Mouse (Mus musculus) heart, postnatal 14 days (tissue): ENCODE data around the gene Rpl21. TPM values are rescaled to one million over a fixed set of nuclear protein-coding genes. Genes with fewer than 3 reads are reported as not detected.

Experiments
- DNase-seq, 2 experiments: peaks; one replicate each; pipeline ENCODE4 v3.0.0; 2021 to 2022
- intact Hi-C: fragments of 180-260 bp; cut with DNase I; formaldehyde crosslinking; loops from one replicate; pipeline ENCODE4 v1.15.1; 2025
- total RNA-seq, 2 experiments: library from RNA; stranded (reverse); gene quantifications; 2 replicates each; pipeline ENCODE4 v1.2.3; 2021

The Rpl21 gene
- total RNA-seq, 2 experiments from 2014 or later: 122 to 126 TPM

DNA sequence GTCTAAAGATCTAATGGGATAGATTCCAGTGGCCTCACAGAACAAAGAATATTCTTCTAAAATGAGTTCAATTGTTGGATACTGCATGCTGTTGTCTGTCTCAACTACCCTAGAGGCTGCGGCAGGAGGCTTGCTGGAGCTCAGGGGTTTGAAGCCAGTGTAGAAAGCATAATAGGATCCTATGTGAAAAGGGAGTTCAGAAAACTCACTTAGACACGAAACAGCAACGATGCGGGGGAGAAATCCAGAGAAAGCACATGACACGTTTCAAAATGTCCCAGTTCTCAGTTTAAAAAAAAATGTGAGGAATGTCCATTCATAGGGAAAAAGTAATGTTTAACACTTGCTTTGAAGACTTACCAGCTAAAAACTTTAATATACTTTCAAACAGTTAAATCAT is 9.7 kb upstream of the Rpl21 start:
- intact Hi-C loops: no loop called here
- no peak for DNase-seq

DNA sequence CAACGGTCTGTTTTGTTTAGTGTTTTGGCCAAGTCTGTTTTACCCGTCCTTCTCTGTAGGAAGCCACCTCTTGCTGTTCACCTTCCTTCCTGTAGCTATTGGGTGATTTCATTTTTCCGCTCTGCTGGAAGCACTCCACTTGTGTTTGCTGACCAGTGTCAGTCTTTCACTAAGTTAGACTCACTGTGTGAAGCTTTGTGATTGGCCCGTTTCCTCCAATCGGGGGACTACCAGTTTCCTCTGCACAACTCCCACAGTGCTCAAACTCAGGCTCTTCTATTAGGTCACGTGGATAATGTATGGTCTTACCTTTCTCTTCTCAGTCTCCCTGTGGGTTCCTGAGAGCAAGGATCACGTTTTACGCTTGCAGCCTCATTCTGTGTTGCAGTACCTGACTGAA is 3.2 kb upstream of the Rpl21 start:
- DNase-seq: no peak
- intact Hi-C loops: no loop called here

- DNase-seq: no peak
- intact Hi-C loops: loop anchor here (2.0 to 5.0 kb wide), 2 partner anchors 38 to 125 kb away; partner anchors contain the start of gene Usp12
Measured at GRCm38 (mm10) chr5:146832435-146832768, 288 bp upstream of the Rpl21 start.

DNA sequence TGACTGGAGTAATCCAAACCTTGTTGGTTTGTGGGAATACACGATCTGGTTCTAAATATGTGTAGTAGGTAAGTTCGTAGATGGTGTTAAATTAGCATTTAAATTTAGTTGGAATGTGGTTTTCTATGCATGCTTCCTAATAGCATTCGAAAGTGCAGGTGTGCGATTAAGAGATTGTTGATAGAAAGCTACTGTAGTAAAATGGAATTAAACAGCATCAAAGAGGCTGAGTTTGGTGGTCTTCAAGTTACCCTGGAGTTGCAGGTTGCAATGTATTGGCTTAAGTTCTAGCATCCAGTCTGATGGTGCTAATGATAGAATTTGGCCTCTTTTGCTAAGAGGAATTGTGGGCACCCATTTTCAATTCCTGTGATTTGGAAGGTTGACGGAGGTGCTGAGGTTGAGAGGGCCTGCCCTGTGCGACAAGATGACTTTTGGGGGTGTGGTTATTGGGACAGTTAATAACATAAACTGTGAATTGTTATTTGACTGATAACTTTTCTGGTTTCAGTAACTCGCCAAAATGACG is 1.0 kb downstream of the Rpl21 start:
- intact Hi-C loops: loop anchor here (2.0 to 5.0 kb wide), 2 partner anchors 39 to 126 kb away; partner anchors contain the start of gene Usp12
- DNase-seq: no peak

DNA sequence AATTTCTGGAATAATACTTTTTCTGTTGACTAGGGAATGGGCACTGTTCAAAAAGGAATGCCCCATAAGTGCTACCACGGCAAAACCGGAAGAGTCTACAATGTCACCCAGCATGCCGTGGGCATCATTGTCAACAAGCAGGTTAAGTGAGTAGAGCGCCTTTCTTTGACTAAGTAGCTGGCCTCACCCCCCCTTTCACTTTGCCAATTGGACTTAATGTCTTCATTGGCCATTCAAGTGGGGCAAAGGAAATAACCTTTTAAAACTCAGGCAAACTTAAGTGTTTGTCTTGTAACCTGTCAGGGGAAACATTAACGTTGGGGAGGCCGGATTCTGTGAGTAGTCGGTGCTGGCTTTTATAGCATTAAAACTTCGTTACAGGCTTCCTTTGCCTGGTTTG is 2.3 kb downstream of the Rpl21 start:
- DNase-seq: no peak
- intact Hi-C loops: loop anchor here (5.0 kb wide), 1 partner anchor 128 kb away; no protein-coding TSS in a partner anchor

DNA sequence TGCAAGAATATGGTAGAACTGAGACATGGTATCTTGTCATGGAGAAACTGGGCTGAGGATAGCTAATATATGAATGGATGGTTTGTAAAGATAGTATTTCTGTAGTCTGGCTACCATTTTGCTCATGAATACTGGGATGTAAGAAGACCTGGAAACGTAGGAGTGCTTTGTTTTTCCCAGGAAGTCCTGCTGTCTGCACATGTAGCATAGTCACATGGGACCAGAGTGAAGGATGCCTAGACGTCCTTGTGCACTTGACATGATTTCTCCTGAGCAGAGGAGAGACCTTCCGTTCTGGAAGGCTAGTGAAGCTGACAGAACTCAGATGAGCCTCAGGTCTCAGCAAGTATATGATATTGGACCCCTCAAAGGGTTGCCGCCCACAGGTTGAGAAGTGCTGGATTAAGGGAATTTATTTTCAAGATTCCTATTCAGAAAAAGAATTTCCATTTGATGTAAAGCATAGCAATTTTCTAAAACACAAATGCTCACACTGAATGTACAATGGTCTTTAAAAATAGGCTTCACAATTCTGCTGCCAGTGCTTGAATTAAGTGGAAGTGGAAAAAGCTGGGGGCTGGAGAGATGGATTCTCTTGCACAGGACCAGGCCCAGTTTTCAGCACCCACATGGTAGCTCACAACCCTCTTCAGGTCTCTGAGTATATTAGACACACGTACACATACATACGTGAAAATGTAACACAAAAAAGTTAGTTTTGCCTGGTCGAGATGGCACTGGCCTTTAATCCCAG is 5.5 kb downstream of the Rpl21 start:
- intact Hi-C loops: no loop called here
- no peak for DNase-seq

GRCm38 (mm10) chr5:146838836-146839648 is 6.4 kb downstream of the Rpl21 start:
- intact Hi-C loops: no loop called here
- DNase-seq: no peak

DNA sequence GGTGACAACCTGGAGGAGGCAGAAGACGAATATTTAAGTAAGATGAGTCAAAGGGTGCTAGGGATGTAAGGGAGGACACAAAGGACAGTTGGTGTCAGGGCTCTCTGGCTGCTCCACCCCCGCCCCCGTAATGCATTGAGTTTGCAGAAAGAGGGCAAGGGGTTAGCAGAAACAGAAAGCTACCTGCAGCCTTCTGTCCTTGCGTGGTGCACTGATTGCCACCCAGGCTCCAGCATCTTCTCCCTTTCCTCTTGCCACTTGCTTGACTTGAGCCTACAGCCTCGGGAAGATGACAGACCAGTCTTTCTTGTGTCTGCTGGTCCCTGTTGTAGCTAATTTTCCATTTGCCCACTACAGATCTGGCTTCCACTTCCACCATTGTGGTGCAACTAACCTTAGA is 7.1 kb downstream of the Rpl21 start:
- DNase-seq: no peak
- intact Hi-C loops: no loop called here

DNA sequence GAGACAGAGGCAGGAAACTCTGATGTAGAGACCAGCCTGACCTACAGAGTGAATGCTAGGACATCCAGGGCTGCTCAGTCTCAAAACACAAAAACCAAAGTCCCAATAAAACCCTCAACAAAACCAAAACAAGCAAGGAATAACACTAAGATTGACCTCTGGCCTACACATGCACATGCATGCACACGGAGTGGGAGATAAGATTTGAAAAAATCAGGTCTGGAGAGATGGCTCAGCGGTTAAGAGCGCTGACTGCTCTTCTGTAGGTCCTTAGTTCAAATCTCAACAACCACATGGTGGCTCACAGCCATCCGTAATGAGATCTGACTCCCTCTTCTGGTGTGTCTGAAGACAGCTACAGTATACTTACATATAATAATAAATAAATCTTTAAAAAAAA is 7.7 kb downstream of the Rpl21 start:
- intact Hi-C loops: no loop called here
- no peak for DNase-seq

DNA sequence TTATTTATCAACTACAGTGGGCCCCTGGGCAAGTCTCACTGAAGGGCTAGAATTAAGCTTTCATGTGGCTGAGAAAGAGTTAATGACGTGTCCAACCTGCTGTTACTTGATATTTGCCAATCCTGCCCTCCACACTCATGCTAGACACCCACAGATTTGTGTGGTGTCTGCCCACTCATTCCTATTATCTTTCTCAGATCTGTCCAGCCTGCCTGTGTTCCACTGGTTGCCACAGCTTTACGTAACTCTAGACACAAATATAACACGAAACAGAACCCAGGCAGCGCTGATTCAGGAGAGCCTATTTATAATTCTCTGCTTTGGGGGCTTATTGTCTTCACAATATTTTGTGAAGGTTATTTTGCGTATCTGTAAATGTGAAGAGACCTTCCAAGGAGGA is 8.6 kb downstream of the Rpl21 start:
- intact Hi-C loops: no loop called here
- DNase-seq: no peak

DNA sequence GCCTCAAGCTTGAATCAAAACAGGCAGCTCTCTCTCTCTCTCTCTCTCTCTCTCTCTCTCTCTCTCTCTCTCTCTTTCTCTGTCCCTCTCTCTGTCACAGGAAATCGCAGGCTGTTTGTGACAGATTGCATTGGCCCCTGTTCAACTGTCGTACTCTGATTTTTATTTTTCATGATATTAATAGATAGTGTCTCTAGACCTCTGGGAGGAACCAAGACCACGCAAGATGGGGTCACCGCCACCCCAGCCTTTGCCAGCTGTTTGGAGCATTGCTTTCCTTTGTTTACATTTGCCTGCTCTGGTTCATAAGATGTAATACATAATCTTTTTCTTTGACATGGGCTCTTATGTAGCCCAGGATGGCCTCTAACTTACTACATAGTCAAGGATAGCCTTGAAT is 9.3 kb downstream of the Rpl21 start:
- intact Hi-C loops: no loop called here
- no peak for DNase-seq

DNA sequence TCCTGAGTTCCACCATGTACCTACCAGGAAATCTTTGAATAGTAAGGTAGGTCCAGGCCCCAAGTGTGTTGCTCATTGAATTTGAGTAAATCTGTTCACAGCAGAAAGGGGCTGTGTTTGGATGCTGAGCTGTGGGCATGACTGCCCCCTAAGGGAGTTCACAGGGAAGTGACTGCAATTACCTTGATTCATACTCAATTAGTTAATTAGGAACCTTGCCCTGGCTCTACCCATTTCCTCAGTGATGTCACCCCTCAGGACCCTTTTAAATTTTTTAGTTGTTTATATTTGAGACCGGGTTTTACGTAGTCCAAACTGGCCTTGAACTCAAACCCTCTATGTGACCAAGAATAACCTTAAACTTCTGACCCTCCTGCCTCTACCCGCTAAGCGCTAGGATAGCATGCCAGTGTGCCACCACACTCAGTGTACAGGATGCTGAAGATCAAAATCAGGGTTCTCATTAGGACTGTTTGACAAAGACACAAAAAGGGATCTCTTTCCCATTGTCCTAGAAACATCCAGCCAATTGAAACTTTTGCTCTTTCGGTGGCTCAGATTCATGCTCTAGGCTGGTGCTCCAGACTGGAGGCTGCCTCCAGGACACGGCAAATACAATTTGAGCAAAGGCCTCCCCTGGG is 11.7 kb downstream of the Rpl21 start:
- intact Hi-C loops: loop anchor here (2.0 kb wide), 1 partner anchor 60 kb away; no protein-coding TSS in a partner anchor

DNA sequence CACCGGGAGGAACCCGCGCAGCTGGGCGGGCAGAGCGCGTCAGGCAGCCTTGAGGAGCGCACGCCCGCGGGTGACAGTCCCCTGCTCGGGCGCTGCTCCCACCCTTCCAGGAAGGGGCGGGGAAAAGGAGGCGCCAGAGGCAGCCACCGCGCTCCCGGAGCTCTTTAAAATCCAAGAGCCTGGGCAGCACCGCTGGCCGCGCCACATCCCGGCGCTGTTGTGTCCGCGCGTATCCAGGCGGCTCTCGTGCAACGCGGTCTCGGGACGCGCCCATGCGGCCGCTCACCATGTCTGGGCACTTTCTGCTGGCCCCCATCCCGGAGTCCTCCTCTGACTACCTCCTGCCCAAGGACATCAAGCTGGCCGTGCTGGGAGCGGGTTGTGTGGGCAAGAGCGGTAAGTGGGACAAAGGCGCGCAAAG is 12.3 kb downstream of the Rpl21 start, which contains the start of gene Rasl11a:
TSS of gene Rasl11a (plus strand) at position 127 of the 421 bp plus-strand sequence.
- intact Hi-C loops: loop anchor here (2.0 kb wide), 1 partner anchor 60 kb away; no protein-coding TSS in a partner anchor
- peak; percentile 89 to 90 for DNase-seq

More for the DNA sequence above, 11.7 kb downstream of the Rpl21 start:
- DNase-seq: no peak

GRCm38 (mm10) chr5:146846489-146846888 is 13.8 kb downstream of the Rpl21 start:
- DNase-seq: no peak
- intact Hi-C loops: no loop called here

DNA sequence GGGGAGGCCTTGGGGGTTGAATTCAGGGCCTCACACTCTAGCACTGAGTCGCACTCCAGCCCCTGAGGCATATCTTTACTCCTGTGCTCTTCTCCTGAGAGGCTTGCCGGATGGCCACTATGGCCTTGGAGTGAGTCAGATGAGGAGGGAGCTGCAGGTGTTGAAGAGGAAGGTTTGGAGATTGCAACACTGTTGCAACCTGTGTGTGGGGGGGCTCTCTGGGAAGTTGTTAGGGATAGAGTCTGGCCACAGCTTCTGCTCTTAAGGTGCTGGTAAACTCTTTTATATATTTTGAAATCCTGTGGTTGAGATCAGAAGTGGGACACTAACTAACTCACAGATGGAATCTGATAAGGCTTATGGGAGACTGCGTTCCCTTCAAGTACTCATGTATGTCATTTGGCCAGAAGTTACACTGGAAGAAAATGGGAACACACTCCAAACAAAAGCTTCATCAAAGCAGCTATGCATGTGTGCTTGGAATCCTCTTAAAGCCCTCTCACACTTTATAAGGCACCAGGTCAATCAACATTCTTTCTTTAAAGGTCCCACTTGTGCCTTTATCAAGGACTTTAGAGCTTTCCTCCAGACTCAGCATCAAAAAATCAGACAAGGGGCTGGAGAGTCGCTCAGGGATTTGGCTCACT is 16.4 kb downstream of the Rpl21 start:
- DNase-seq: no peak
- intact Hi-C loops: no loop called here

- DNase-seq: no peak
- intact Hi-C loops: no loop called here
Measured at GRCm38 (mm10) chr5:146856106-146856505, 23.4 kb downstream of the Rpl21 start.

GRCm38 (mm10) chr5:146857620-146858019 is 24.9 kb downstream of the Rpl21 start:
- intact Hi-C loops: no loop called here
- no peak for DNase-seq

DNA sequence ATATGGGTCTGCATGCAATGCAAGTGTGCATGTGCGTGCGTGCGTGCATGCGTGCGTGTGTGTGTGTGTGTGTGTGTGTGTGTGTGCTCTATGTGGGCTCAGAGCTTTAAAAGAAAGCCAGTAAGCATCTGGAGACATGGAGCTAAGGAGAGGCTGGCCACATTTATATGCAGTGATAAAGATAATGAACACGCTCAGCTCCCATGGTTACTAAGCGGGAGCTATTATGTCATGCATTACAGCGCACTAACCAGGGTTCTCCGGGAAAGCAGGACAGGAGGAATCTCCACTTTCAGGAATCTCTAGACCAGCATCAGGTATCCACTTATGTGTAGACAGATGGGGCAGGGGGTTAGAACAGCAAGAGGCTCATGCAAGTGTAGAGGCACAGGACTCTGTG is 26.1 kb downstream of the Rpl21 start:
- intact Hi-C loops: no loop called here

DNA sequence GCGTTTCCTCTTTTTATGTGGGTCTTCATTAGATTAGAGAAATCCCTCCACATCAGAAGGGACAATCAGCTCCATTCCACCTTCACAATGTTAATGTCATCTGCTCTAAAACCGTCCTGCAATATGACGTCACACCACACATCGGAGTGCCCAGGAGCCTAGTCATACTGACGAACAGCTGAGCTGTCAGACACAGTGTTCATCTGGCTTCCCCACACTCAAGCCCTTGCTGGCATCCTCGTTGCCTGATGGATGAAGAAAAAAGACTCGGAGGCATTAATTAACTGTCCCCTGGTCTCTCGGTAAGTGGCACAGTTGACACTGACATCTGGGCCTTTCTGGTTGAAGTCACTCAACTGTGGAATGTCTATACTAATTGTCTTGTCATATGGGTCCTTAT is 26.6 kb downstream of the Rpl21 start:
- intact Hi-C loops: no loop called here
- no peak for DNase-seq

More for the DNA sequence above, 26.1 kb downstream of the Rpl21 start:
- no peak for DNase-seq
